Mouse (Mus musculus): ENCODE data around the gene Adamts12.

The Adamts12 gene

DNA sequence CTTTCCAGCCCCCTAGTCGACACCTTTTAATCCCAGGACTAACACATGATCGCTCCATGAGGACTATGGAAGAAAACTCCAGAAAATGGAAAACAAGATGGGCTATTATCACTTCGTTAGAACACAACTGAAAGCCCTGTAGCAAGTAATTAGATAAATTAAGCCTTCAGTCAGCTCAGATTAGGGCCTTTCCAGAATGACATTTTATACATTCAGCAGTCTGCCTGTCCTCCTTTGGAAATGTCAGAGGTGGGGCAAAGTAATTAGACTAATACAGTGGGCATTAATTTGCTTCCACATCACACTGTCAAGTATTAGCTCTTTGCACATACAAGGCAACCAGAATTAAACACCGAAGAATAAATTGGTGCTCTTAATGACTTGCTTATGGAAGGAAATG lies 233.4 kb downstream of the Adamts12 start:
- no peak for DNase-seq

DNA sequence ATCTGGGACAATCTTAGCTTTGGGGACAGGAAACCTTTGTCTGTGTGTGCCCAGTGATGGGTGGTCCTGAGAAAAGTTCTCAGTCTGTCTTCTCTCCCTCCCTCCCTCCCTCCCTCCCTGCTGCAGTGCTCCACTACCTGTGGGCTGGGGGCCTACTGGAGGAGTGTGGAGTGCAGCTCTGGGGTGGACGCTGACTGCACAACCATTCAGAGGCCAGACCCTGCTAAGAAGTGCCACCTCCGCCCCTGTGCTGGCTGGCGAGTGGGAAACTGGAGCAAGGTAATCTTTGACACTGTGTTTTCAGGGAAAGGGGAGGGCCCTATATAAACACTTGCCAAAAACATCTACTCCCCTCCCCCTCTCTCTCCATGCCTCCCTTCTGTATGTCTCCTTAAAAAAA lies 252.5 kb downstream of the Adamts12 start:
- no peak for DNase-seq

DNA sequence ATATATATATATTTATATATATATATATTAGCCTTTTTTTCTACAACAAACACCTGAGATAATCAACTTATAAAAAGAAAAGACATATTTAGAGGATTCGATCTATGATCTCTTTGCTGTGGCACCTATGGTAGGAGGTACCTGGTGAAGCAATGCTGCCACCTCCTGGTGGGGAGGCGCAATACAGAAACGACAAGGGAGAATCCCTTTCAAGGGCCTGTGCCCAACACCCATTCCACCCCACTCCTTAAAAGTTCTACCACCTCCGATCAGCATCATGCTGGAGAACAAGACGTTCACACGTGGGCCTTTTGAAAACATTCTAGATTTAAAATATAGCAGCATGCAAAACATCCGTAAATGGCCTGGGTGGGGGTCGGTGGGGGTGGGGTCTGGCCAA lies 255.9 kb downstream of the Adamts12 start:
- peak; percentile 27 to 63 for DNase-seq

DNA sequence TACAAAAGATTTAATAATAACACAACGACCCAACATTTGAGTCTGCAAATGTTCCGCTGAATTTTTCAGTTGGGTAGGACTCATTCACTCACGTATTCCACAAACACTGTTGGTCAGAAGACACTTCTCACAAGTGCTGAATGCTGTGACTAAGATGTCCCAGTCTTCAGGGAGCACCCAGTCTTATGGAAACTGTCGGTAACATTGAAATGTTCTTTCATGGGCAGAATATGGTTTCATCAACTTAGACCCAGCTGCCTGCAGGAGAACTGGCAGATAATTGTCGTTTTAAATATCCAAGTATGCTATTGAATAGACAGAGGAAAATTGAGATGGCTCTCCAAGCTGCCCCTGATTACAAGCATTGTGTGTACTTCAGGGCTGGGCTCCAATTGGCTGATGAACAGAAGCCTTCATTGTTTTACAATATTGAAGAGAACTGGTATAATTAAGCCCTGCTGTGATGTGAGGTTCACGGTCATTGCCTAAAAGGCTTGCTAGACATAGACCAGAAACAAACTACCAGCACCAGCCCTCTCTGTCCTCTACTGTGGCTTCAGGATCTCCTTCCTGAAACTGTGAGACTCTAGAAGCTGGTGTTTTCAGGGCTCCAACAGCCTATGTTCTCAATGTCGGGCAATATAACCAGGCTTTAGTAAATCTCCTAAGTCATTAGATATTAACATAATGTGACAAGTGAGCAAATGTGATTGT lies 275.0 kb downstream of the Adamts12 start:
- no peak for DNase-seq

DNA sequence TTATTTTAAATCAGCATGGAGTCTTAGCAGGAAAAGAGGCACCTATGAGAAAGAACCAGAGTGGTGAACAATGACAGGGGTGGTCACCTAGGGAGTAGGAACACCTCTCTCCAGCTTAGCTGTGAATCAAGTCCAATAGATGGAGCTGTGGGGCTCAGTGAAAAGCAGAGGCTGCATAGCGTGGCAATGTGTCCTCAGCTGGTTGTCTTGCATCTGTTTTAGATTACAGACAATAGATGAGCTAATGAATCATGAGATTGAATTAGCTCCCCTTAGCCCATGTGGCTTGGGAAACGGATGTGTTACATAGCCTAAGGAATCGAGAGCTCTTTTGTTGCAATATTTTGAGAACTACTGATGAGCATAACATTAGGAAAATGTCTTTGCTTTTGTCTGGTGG lies 291.3 kb downstream of the Adamts12 start:
- no peak for DNase-seq

DNA sequence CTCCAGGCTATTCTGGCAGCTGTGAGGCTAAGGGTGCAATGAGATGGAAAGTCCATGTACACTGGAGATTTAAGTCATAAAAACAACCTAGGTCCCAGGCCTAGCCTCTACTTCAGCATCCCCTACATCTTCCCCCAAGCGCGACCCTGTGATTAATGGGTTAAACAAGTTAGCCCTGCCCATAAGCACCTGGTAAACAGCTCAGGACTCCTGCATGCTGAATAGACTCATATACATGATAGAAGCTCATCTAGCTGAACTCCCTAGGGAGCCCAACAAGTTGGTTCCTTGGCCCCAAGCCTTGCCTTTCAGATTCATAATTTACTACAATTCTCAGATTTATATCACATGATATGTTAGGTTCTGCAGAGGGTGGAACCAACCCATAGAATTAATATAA lies 292.9 kb downstream of the Adamts12 start:
- no peak for DNase-seq

DNA sequence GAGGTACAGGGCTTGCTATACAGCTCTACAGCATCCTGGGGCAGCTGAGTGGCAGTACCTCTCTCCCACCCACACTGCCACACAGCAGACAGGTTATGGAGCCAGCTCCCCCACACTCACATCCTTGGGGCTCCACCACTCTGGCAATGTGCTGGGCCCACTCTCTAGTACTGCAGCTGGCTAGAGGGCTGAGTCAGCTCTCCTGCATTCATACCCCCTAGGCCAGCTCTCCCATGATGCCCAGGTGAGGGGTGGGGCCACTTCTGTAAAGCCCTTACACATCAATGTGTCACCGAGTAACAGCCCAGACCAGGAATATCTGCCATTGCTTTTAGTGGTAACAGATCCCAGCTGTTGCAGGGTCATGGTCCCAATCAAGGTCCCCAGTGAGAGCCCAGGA lies 296.3 kb downstream of the Adamts12 start:
- DNase-seq = no peak

DNA sequence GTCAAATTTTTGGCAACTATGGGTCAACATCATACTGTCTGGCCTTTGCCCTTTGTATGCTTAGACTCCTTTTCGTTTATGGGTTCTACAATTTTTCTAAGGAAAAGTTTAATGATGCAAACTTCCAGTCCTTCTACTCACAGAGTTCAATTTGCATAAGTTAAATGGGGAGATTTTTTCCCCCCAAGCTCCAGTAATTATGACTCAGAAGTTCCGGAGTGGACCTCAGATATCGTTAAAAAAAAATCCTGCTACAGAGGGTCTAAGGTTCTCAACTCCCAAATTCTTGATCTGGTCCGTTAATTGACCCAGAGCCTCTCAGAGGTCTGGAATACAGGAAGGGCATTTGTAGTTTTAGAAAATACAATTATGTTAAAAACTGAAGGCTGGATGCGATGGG lies 297.2 kb downstream of the Adamts12 start:
- DNase-seq = no peak

DNA sequence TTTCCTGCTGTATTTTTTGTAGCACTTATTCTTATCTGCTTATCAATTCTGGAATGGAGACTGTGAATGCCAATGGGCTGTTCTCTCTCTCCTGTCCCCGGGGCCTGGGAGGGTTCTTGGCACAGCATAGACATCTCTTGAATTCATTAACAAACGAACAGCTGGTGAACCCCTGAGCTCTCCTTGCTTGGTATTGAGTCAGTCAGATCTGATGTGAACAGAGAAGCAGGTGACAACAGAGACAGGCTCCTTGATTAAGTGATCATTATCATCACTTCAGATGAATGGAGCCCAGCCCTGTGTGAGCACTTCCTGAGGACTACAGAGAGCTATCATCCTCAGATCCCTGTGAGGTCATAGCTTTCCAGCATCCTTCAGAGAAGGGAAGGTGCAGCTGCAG lies 299.5 kb downstream of the Adamts12 start:
- DNase-seq = no peak

DNA sequence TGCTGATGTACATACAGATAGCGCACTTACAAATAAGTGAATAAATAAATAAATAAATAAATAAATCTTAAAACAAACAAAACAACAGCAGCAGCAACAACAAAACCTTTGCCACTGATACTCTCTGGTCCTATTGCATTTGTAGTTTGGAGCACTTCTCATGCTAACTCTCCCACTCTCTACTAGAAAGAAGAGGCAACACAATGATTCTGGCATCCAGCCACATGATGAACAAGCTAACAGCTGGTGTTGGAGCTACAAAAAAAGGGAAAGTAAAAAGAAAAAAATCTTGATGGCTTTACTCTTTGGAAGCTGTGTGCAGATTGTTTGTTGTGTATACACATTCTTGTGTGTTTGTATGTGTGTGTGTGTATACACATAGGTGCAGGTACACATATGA lies 300.2 kb downstream of the Adamts12 start:
- DNase-seq = no peak

DNA sequence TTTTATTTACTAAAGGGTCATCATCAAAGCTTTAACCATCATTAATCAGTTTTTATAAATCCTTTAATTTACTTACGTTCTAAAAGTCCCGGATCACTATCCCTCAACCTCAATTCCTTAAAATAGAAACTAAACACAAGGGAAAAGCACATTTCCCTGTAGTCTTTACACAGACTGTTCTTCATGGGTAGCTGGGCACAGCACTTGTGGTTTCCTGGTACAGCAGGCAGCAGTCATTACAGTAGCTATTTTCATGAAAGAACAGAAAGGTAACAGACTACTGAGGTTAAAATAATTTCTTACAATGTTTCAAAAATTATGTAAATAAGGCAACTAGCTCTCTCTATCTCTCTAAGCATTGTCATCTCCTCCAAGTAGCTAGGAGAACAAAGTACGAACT lies 305.0 kb downstream of the Adamts12 start:
- DNase-seq = no peak

DNA sequence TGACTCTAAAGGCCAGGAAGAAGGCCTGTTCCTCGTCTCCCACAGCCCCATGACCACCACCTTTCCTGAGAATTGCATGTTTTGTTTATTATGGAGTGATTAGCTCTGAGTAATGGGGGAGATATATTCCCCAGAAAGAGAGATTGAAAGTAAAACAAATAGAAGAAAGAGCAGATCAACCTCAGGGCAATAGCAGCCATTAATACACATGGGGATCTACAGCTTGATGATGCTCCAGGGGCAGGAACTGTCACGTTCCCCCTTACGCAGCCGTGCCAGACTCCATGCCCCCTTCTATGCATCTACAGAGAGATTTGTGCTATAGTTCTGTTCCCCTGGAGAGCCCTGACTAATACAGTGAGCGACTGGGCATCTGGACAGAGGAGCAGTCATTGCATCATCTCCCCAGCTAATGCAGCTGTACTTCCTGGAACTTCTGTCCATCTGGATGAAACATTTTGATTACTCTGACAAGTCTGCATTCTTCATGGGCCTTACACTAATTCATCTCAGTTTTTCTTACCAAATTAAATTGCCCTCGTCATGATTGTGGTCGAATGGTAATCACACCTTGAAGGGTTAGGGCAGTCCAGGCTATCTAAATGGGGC lies 306.0 kb downstream of the Adamts12 start:
- DNase-seq = no peak

DNA sequence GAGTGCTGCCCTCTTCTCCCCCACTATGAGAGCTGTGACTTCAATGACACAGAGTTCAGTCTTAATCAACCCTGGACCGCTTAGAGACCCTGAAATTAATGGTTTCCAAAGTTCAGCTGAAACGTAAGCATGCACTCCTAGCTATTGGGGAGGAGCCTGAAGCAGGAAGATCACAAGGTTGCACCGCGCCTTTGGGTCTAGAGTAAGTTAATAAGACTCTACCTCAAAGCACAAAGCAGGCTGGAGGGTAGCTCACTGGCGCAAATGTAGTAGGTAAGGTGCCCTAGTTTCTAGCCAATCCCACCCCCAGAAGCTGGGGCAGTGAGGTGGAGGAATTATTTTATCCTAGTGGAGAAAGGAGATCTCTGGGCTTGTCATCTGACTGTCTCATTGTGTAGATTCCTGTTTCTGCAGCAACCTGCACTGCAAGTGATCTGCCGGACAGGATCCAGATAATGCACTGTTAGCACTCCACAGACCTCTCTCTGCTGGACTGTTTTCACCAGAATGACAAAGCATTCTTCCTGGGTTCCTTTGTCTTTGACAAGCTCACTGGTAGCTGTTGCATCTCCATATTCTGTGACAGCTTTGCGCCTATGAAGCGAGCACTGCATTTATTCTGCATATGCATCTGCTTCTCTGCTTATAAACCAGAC lies 315.0 kb downstream of the Adamts12 start:
- DNase-seq = no peak

DNA sequence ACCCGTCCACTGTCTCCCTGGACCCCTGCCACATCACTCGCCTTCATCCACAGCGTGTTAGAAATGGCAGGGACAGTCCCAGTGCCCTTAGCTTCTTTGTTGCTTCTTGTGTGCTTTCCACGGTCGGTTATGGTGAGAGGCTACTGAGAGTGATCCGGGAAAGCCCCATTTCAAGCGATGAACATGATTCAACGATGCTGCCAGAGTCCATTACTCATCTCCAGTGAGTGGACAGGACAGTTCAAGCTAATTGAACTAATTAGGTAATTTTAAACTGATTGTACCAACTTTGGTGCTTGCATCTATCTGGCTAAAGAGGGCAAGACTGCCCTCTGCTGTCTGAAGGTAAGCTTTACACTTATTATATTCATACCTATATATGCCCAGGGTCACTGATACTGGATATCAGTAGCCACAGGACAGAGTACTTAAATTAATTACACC lies 315.5 kb downstream of the Adamts12 start:
- DNase-seq = no peak

DNA sequence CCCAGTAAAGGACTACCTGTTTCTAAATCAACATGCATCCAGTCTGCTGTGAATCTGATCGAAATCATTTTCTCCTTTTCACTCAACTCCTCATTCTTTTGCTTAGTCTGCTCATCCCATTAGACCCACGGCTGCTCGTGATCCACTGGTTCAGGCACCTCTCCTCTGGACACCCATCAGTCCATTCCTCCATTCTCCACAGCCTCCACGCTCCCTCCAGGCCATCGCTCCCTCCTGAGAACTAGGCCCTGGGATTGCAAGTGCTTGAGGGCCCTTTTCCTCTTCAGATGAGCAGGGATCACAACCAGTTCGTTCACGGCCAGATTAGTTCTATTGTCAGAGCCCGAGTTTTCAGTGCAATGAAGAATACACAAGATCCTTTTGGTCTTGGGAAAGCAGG lies 316.0 kb downstream of the Adamts12 start:
- DNase-seq = no peak

DNA sequence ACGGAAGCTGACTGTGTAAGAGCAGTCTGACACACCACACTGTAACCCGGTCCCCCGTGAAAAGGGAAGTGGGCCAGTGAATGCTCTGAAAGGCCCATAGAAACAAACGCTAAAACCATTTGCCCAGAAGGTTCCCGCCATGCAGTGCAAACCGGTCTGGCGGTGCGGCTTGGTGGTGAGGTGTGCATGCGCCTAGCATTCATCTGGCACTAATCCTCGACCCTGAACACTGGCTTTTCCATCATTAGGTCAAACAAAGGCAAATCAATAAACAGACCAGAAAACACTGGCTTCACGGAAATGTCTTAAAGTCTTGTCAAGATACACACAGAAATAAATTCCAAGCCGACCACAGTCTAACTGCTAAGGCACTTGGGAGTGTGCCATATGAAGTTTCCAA lies 318.0 kb downstream of the Adamts12 start:
- no peak for DNase-seq

DNA sequence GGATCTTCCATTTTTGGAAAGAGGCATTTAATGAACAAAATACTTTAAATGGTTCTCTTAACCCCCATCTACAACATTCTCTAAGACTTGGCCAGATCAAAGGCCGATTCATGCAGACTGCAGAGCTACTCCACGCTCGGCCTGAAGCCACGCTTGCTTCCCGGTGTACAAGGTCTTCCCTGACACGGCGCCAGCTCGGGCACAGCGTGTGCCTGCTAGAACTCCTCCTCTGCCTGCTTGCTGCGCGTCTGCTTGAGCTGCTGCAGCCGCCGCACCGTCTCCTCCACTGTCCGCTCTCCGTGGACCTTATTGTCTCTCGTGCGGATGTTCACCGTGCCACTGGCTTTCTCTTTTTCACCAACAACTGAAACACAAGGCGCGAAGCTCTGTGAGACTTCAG lies 319.2 kb downstream of the Adamts12 start:
- no peak for DNase-seq

DNA sequence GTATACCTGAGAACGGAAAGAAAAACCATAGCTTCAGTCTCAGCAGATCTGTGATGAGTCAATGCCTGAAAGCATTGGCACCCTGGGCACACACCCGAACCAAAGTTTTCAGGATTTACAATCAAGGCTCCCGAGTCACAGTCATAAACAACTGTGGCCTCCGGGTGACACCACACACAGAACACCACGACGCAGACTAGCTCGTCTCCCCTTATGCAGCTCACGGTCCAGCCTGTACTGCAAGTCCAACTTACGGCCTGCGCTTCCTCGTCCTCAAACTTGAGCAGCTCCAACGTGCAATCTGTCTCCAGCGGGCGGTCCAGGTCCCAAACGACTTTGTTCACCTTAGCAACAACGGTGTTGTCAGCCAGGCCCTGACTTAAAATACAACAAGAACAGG lies 328.3 kb downstream of the Adamts12 start:
- no peak for DNase-seq

DNA sequence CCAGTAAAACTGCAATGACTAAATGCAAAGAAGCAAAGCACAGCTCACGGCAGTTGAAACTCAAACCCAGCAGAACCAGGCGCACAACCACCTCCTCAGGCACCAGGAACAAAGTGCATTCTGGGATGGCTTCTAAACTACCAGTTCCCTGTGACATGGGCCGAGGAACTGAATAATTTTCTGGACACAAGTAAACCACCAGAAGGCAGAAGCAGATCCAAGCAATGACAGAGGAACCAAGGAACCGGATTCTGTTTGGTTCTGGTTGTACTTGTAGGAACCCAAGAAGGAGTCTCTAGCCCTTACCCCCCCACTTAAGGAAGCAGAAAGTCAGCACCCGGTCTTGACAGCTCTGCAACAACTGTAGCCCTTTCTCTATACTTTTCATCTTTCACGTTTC lies 331.8 kb downstream of the Adamts12 start:
- DNase-seq = no peak

Data from lung, postnatal 4 days (tissue).